Mouse (Mus musculus) MEL (cell line): ENCODE data around the gene Fbxw4.

Source experiments
- CHD1 ChIP-seq: IDR thresholded peaks from 2 replicates; pipeline ENCODE4 v1.6.1; 2012; ENCODE audit warnings: low read depth, mild to moderate bottlenecking, inconsistent platforms, low read length, improper control_type of control experiment
- CTCF ChIP-seq, 3 experiments: IDR thresholded peaks in 2 of 3; conservative IDR thresholded peaks in 1 of 3; 2 replicates each; pipeline ENCODE4 v1.5.1; 2011 to 2012; ENCODE audit warnings: low read length in 3 of 3, low read depth in 2 of 3, mild to moderate bottlenecking in 2 of 3, improper control_type of control experiment in 1 of 3, inconsistent platforms in 1 of 3, mixed read lengths in 1 of 3, moderate library complexity in 1 of 3; ENCODE audit not compliant: control insufficient read depth in 1 of 3, insufficient read depth in 1 of 3, poor library complexity in 1 of 3, severe bottlenecking in 1 of 3
- EP300 ChIP-seq, 2 experiments: IDR thresholded peaks; 2 replicates each; pipeline ENCODE4 v1.6.1; 2011; ENCODE audit warnings: improper control_type of control experiment in 2 of 2, low read length in 2 of 2, low read depth in 1 of 2, mild to moderate bottlenecking in 1 of 2
- MAZ ChIP-seq: IDR thresholded peaks from 2 replicates; pipeline ENCODE4 v1.6.1; 2012; ENCODE audit warnings: low read depth, mild to moderate bottlenecking, inconsistent platforms, low read length, improper control_type of control experiment
- POLR2A ChIP-seq, 2 experiments: IDR thresholded peaks; 2 replicates each; pipeline ENCODE4 v1.6.1; 2011 to 2012; ENCODE audit warnings: low read length in 2 of 2, mild to moderate bottlenecking in 2 of 2, control low read depth in 1 of 2, improper control_type of control experiment in 1 of 2, low read depth in 1 of 2, moderate library complexity in 1 of 2; ENCODE audit not compliant: control insufficient read depth in 1 of 2, insufficient read depth in 1 of 2, poor library complexity in 1 of 2
- RCOR1 ChIP-seq: IDR thresholded peaks from 2 replicates; pipeline ENCODE4 v1.6.1; 2012; ENCODE audit warnings: low read depth, mild to moderate bottlenecking, inconsistent platforms, low read length, improper control_type of control experiment
- SMC3 ChIP-seq: IDR thresholded peaks from 2 replicates; pipeline ENCODE4 v1.6.1; 2011; ENCODE audit warnings: low read depth, low read length, improper control_type of control experiment
- TCF12 ChIP-seq: IDR thresholded peaks from 2 replicates; pipeline ENCODE4 v1.6.1; 2014; ENCODE audit warnings: low read depth, mild to moderate bottlenecking, inconsistent platforms, low read length, improper control_type of control experiment, moderate library complexity
- UBTF ChIP-seq: IDR thresholded peaks from 2 replicates; pipeline ENCODE4 v1.6.1; 2012; ENCODE audit warnings: low read depth, mild to moderate bottlenecking, inconsistent platforms, low read length, improper control_type of control experiment, moderate library complexity, borderline replicate concordance; ENCODE audit not compliant: insufficient read depth
- USF1 ChIP-seq: IDR thresholded peaks from 2 replicates; pipeline ENCODE4 v1.6.1; 2014; ENCODE audit warnings: low read depth, mild to moderate bottlenecking, inconsistent platforms, low read length, improper control_type of control experiment, moderate library complexity
- ZC3H11A ChIP-seq: IDR thresholded peaks from 2 replicates; pipeline ENCODE4 v1.6.1; 2012; ENCODE audit warnings: low read depth, mild to moderate bottlenecking, inconsistent platforms, low read length, improper control_type of control experiment
- ZKSCAN1 ChIP-seq: IDR thresholded peaks from 2 replicates; pipeline ENCODE4 v1.6.1; 2012; ENCODE audit warnings: low read depth, mild to moderate bottlenecking, inconsistent platforms, low read length, improper control_type of control experiment, moderate library complexity
- ZNF384 ChIP-seq: IDR thresholded peaks from 2 replicates; pipeline ENCODE4 v1.6.1; 2012; ENCODE audit warnings: low read depth, mild to moderate bottlenecking, inconsistent platforms, low read length, improper control_type of control experiment

DNA sequence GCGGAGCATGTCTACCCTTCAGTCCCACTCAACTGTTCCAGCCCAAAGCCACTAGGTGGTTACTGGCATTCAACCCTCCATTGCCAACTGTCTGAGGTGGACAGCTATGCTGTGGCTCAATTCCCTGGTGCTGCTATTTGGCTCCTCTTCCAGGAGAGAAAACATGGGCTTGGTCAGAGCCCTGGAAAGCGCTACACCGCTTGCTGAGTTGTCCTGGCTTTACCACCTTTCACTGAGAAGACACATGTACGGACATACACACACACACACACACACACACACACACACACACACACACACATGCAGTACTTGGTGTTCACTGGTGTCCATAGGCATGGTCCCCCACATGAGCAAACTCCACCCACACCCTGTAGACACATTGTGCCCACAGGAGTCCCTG, 53.4 kb downstream of the Fbxw4 start:
- TF ChIP-seq CTCF (IDR thresholded peaks at IDR 0.05 in 2 of 3, conservative IDR thresholded peaks at IDR 0.05 in 1 of 3; ENCODE audit: control insufficient read depth in 1 of 3, insufficient read depth in 1 of 3, low read depth in 2 of 3, low read length in 3 of 3, poor library complexity in 1 of 3, severe bottlenecking in 1 of 3), result no peak
- no peak for TF ChIP-seq ZNF384
- TF ChIP-seq EP300 (IDR thresholded peaks at IDR 0.05; ENCODE audit: low read depth in 1 of 2, low read length in 2 of 2), result no peak
- TF ChIP-seq ZC3H11A, result no peak
- no peak for TF ChIP-seq UBTF
- TF ChIP-seq SMC3, result no peak
- no peak for TF ChIP-seq USF1
- TF ChIP-seq MAZ, result no peak
- no peak for TF ChIP-seq POLR2A (IDR thresholded peaks at IDR 0.05; ENCODE audit: control insufficient read depth in 1 of 2, insufficient read depth in 1 of 2, low read depth in 1 of 2, low read length in 2 of 2, poor library complexity in 1 of 2)
- no peak for TF ChIP-seq RCOR1
- TF ChIP-seq ZKSCAN1, result no peak
- no peak for TF ChIP-seq CHD1
- no peak for TF ChIP-seq TCF12
